ENCODE assay signal across 25 mouse cellular contexts in the genomic region with DNA sequence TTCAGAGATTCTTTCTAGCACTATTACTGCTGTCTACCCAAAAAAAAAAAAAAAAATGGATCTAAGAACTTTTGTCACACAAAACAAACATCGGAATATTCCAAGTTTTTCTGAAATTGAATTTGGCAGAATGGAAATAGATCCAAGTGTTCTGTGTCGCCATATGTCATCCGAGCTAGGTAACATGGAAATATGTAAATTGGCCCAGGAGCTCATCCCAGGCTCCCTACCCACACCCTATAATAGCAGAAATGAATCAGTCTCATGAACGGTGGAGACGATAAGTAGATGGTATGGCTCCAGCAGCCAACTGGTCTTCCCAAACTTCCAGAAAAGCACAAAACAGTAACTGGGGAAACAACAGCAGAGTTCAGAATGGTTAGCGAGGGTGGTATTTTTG.
DNase-seq lines count a peak whose midpoint lies in the region; ATAC-seq and TF ChIP-seq lines count a peak whose summit lies in the region.
"Had no signal": no experiment of that assay in that cellular context is flagged by ENCODE, and none has a peak within 500 bp of the region (broad histone marks: within the 10 kb centered on the region; RNA-seq: fewer than 3 reads in every experiment).

No protein-coding gene starts in this region.

- H3K27ac ChIP-seq in layer of hippocampus, adult 2 months: peak overlapping the region; percentile 2; the same call in 1 of the 2 replicates
- H3K27ac ChIP-seq: gastrocnemius, adult 2 months; heart, embryonic 10.5 days; heart, embryonic 13.5 days; hindbrain, embryonic 14.5 days; hindbrain, postnatal 0 days had no signal

- TF ChIP-seq CTCF in layer of hippocampus, adult 2 months (conservative IDR thresholded peaks at IDR 0.05): no peak

- ATAC-seq in megakaryocyte, adult 5-6 weeks (ENCODE audit: poor library complexity, severe bottlenecking): no peak
- ATAC-seq: activated CD4-positive, CD25-positive, alpha-beta regulatory T cell, adult 4 months; forebrain, embryonic 14.5 days; hindbrain, postnatal 0 days; inflammation-experienced regulatory T-cells, adult 6 months had no signal

- peak; percentile 7 for DNase-seq in cerebellum, adult 9-10 months
- DNase-seq in cerebellum, adult 11 months: no peak
- peak; percentile 37 for DNase-seq in heart, adult 11 months
- DNase-seq in heart, adult 9 months (ENCODE audit: low spot score in 2 of 2): no peak
- peak in 1 of 2 experiments; percentile 48 for DNase-seq in layer of hippocampus, adult 2 months (ENCODE audit: low spot score in 2 of 2)
- DNase-seq in layer of hippocampus, postnatal 36 days: no peak
- peak; percentile 74 for DNase-seq in brain, adult 2 months (ENCODE audit: low read depth, low spot score)
- DNase-seq: adrenal gland, adult 8-10 months; adrenal gland, postnatal 25 days; cerebellum, adult 11-12 months; cerebellum, adult 8-10 months; cerebellum, postnatal 14 days; gastrocnemius, adult 2 months; gastrocnemius, postnatal 14 days; heart, adult 18-20 months; heart, postnatal 14 days; heart, postnatal 4 days had no signal

- no peak overlapping the region for H3K4me3 ChIP-seq in layer of hippocampus, adult 2 months
- H3K4me3 ChIP-seq: gastrocnemius, adult 2 months; heart, embryonic 10.5 days; heart, embryonic 13.5 days had no signal

Comparison
In these comparisons a context has a peak if more than half of its experiments do, and no peak if none do; other contexts are left out.
1. DNase-seq: peak in cerebellum, adult 9-10 months (single experiment), heart, adult 11 months (single experiment) and brain, adult 2 months (single experiment); none in cerebellum, adult 11 months (single experiment), heart, adult 9 months (0 of 2) and layer of hippocampus, postnatal 36 days (0 of 2).